Mouse (Mus musculus) CH12.LX (cell line): ENCODE results near the gene Cwh43. TPM values are rescaled to one million over a fixed set of nuclear protein-coding genes. Genes with fewer than 3 reads are reported as not detected.

Experiments
- DNase-seq: peaks from one replicate; pipeline ENCODE4 v3.0.0-alpha.2; 2013; ENCODE audit errors: extremely low read depth
- H3K27ac ChIP-seq: 2 replicates; pipeline ENCODE4 v1.5.1; 2012; ENCODE audit warnings: low read depth, mild to moderate bottlenecking, control low read depth, moderate library complexity; ENCODE audit not compliant: insufficient read depth
- H3K27me3 ChIP-seq: replicated peaks from 2 replicates; pipeline ENCODE3; 2012; ENCODE audit warnings: inconsistent platforms
- H3K36me3 ChIP-seq, 2 experiments: replicated peaks in 1 of 2; 2 replicates each; pipeline versions ENCODE3 to v1.6.1; 2012; ENCODE audit warnings: inconsistent platforms in 1 of 2, low read length in 1 of 2, mild to moderate bottlenecking in 1 of 2, mixed read lengths in 1 of 2, moderate library complexity in 1 of 2; ENCODE audit not compliant: control insufficient read depth in 1 of 2, insufficient read depth in 1 of 2
- H3K4me1 ChIP-seq, 2 experiments: 2 replicates each; pipeline ENCODE4 v1.6.1; 2012; ENCODE audit warnings: inconsistent platforms in 1 of 2, moderate library complexity in 1 of 2; ENCODE audit not compliant: insufficient read depth in 2 of 2, control insufficient read depth in 1 of 2
- H3K4me2 ChIP-seq: 2 replicates; pipeline ENCODE4 v1.6.1; 2012; ENCODE audit warnings: low read depth, mild to moderate bottlenecking, control low read depth; ENCODE audit not compliant: poor library complexity, insufficient read depth, severe bottlenecking
- H3K4me3 ChIP-seq, 3 experiments: fragments of 150-350 bp in 1 of 3; sonication (generic) in 1 of 3; replicated peaks in 1 of 3; 2 replicates each; pipeline versions ENCODE3 to v1.5.1; 2011 to 2012; ENCODE audit warnings: low read depth in 2 of 3, low read length in 2 of 3, mild to moderate bottlenecking in 2 of 3, moderate library complexity in 2 of 3, control low read depth in 1 of 3, improper control_type of control experiment in 1 of 3, inconsistent platforms in 1 of 3, mixed read lengths in 1 of 3; ENCODE audit not compliant: poor library complexity in 1 of 3
- H3K79me2 ChIP-seq: replicated peaks from 2 replicates; pipeline ENCODE4 v1.6.1; 2012; ENCODE audit warnings: mild to moderate bottlenecking, moderate library complexity; ENCODE audit not compliant: control insufficient read depth, poor library complexity, insufficient read depth, severe bottlenecking; ENCODE audit errors: extremely low read depth
- H3K9ac ChIP-seq: 2 replicates; pipeline ENCODE4 v1.6.1; 2012; ENCODE audit warnings: low read depth, mild to moderate bottlenecking, control low read depth, moderate library complexity; ENCODE audit not compliant: insufficient read depth
- H3K9me3 ChIP-seq: replicated peaks from 2 replicates; pipeline ENCODE3; 2012; ENCODE audit warnings: low read length, inconsistent platforms, mixed read lengths
- CHD1 ChIP-seq: IDR thresholded peaks from 2 replicates; pipeline ENCODE4 v1.6.1; 2012; ENCODE audit warnings: low read depth, low read length, improper control_type of control experiment, inconsistent platforms
- E2F4 ChIP-seq: IDR thresholded peaks from 2 replicates; pipeline ENCODE4 v1.6.1; 2011; ENCODE audit warnings: low read depth, low read length, improper control_type of control experiment; ENCODE audit not compliant: insufficient replicate concordance
- ELF1 ChIP-seq: IDR thresholded peaks from 2 replicates; pipeline ENCODE4 v1.6.1; 2014; ENCODE audit warnings: low read depth, mild to moderate bottlenecking, inconsistent platforms, low read length, improper control_type of control experiment
- EP300 ChIP-seq: IDR thresholded peaks from 2 replicates; pipeline ENCODE4 v1.6.1; 2011; ENCODE audit warnings: low read length, improper control_type of control experiment
- IRF4 ChIP-seq: IDR thresholded peaks from 2 replicates; pipeline ENCODE4 v1.6.1; 2014; ENCODE audit warnings: low read depth, mild to moderate bottlenecking, inconsistent platforms, low read length, improper control_type of control experiment
- KAT2A ChIP-seq: IDR thresholded peaks from 2 replicates; pipeline ENCODE4 v1.6.1; 2012; ENCODE audit warnings: low read length, improper control_type of control experiment, inconsistent platforms; ENCODE audit not compliant: insufficient replicate concordance
- MXI1 ChIP-seq: IDR thresholded peaks from 2 replicates; pipeline ENCODE4 v1.6.1; 2011; ENCODE audit warnings: mild to moderate bottlenecking, low read depth, low read length, improper control_type of control experiment
- NELFE ChIP-seq: IDR thresholded peaks from 2 replicates; pipeline ENCODE4 v1.6.1; 2011; ENCODE audit warnings: low read depth, low read length, improper control_type of control experiment
- NRF1 ChIP-seq: IDR thresholded peaks from 2 replicates; pipeline ENCODE4 v1.6.1; 2014; ENCODE audit warnings: low read depth, mild to moderate bottlenecking, inconsistent platforms, low read length, improper control_type of control experiment, moderate library complexity
- PAX5 ChIP-seq: IDR thresholded peaks from 2 replicates; pipeline ENCODE4 v1.6.1; 2012; ENCODE audit warnings: low read length, inconsistent platforms, mixed read lengths
- POLR2AphosphoS2 ChIP-seq: IDR thresholded peaks from 2 replicates; pipeline ENCODE4 v1.6.1; 2011; ENCODE audit warnings: low read depth, low read length, improper control_type of control experiment
- SIN3A ChIP-seq: IDR thresholded peaks from 2 replicates; pipeline ENCODE4 v1.6.1; 2012; ENCODE audit warnings: low read length, improper control_type of control experiment, inconsistent platforms
- dilution Hi-C: fragments of 300-500 bp; cut with MboI; formaldehyde crosslinking; loops from 2 replicates; pipeline ENCODE4 v1.14.3; 2020; ENCODE audit warnings: low sequenced_read_pairs; ENCODE audit not compliant: extremely low pct_unique_long_range_greater_than_20kb, extremely low pct_ligation_motif_present
- in situ Hi-C: fragments of 300-500 bp; cut with MboI; formaldehyde crosslinking; loops from 3 replicates; pipeline ENCODE4 v1.14.3; 2019; ENCODE audit warnings: low sequenced_read_pairs, low pct_ligation_motif_present, low pct_unique_long_range_greater_than_20kb, mixed read lengths
- polyA plus RNA-seq: library from polyadenylated mRNA; unstranded; fragments of >175 nt; gene quantifications from 2 replicates; pipeline ENCODE4 v1.2.1, GENCODE M21; 2012; ENCODE audit warnings: low read depth; ENCODE audit not compliant: insufficient read length
- total RNA-seq, 2 experiments: library from RNA; depleted of rRNA; stranded (reverse); fragments of 300-350 nt in 1 of 2; fragments of >200 nt in 1 of 2; gene quantifications; 2 replicates each; pipeline ENCODE4 v1.2.3; 2012 to 2014

The Cwh43 gene
- total and polyA plus RNA-seq, 3 experiments: not detected

GRCm38 (mm10) chr5:73414172-73414571 is 8.3 kb downstream of the Cwh43 start:
- H3K79me2 ChIP-seq: no peaks in the 10 kb centered on the region
- no peak overlapping the region for H3K4me3 ChIP-seq
- H3K4me1 ChIP-seq: no peaks in the 10 kb centered on the region
- H3K9me3 ChIP-seq: no peaks in the 10 kb centered on the region
- in situ Hi-C loops: no loop called here
- dilution Hi-C loops: no loop called here
- no peak for DNase-seq
- TF ChIP-seq NRF1 (no peak), KAT2A (no peak), SIN3A (no peak), CHD1 (no peak), NELFE (no peak), ELF1 (no peak), POLR2AphosphoS2 (no peak), E2F4 (no peak), IRF4 (no peak), PAX5 (no peak)
- H3K9ac ChIP-seq: no peak overlapping the region
- H3K4me2 ChIP-seq: no peak overlapping the region
- no peaks in the 10 kb centered on the region for H3K27me3 ChIP-seq
- H3K36me3 ChIP-seq: no peaks in the 10 kb centered on the region
- H3K27ac ChIP-seq: no peak overlapping the region

DNA sequence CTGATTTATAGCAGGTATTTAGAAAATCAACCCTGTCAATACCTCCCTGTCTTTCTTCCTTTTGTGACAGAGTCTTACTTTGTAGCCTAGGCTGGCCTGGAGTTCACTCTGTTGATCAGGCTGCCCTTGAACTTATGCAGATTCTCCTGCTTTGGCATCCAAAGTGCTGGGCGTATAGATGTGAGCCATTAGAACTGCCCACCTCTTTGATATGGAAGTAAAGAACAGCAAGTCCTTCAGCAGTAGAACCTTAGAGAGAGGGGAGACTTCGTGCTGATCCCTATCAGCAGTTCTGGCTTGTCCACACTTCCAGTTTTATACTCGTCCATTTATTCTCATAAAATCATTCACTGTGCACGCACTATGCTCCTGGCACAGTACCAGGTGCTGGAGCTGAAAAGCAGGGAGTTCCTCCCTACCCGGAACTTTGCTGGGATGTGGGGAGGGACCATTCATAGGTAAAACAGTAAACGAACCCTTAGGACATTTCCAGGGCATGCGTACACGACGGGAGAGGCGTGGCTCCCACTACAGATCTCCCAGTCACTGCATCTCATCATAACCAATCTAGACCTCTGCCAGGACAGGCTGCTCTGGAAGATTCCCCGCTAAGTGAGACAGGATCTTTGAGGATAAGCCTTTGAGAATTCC is 13.3 kb downstream of the Cwh43 start:
- H3K36me3 ChIP-seq: no peaks in the 10 kb centered on the region
- no peaks in the 10 kb centered on the region for H3K27me3 ChIP-seq
- no peak overlapping the region for H3K4me2 ChIP-seq
- no peak for TF ChIP-seq MXI1
- dilution Hi-C loops: no loop called here
- no peak for DNase-seq
- H3K9me3 ChIP-seq: no peaks in the 10 kb centered on the region
- no peaks in the 10 kb centered on the region for H3K4me1 ChIP-seq
- H3K79me2 ChIP-seq: no peaks in the 10 kb centered on the region
- no peak overlapping the region for H3K27ac ChIP-seq
- H3K9ac ChIP-seq: no peak overlapping the region
- no peak overlapping the region for H3K4me3 ChIP-seq
- in situ Hi-C loops: no loop called here

- Histone ChIP-seq H3K27ac (no peak overlapping the region), H3K36me3 (no peaks in the 10 kb centered on the region), H3K4me1 (0 out of 4 replicates have a peak, but pooled peaks cover 0 to 3% of the 10 kb centered on the region in 2 experiments), H3K9ac (no peak overlapping the region), H3K27me3 (no peaks in the 10 kb centered on the region), H3K4me3 (no peak overlapping the region), H3K79me2 (no peaks in the 10 kb centered on the region)
- dilution Hi-C loops: no loop called here
- no peak for DNase-seq
- no peak for TF ChIP-seq EP300
- TF ChIP-seq, all 38 proteins: peak for 0
- no peaks in the 10 kb centered on the region for H3K9me3 ChIP-seq
- in situ Hi-C loops: no loop called here
- no peak overlapping the region for H3K4me2 ChIP-seq
Observed at GRCm38 (mm10) chr5:73426824-73427223, 20.9 kb downstream of the Cwh43 start.
